Mouse (Mus musculus) skeletal muscle tissue, adult 2 months (tissue): ENCODE results near the gene Rab5b.
A peak's percentile ranks its signal among the peaks of the same experiment; 100 is the strongest.
"Not testable (repeated sequence)": the region's sequence is repeated elsewhere in the genome, so short reads cannot be mapped to it uniquely, and the experiment has no call there.

Experiments used
- DNase-seq: peaks from one replicate; pipeline ENCODE4 v3.0.0-alpha.2; 2012; ENCODE audit warnings: low read depth, low spot score

Gene Rab5b

GRCm38 (mm10) chr10:128645111-128646011 lies 50.7 kb downstream of the Rab5b start, which contains the start of gene Ikzf4:
Gene Ikzf4 (minus strand): TSS chr10:128645991.
- DNase-seq, result peak; percentile 26

DNA sequence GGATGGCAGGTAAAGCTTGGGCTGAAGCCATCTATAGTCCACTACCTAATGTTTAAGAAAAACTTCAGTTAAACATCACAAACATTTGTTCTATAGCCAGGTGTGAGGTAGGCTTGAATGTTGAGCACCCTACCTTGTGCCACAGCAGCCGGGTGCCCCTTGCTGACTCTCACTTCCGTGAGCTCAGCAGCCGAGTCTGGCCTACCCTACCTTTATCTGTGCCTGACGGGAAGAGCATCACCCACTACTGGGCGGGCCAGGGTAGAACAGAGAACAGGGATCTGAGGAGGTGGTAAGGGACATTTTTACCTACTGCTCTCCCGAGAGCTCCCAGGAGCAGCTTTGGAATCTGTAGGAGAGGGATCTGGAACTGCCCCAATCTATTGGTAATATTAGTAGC lies 53.3 kb downstream of the Rab5b start:
- no peak for DNase-seq

DNA sequence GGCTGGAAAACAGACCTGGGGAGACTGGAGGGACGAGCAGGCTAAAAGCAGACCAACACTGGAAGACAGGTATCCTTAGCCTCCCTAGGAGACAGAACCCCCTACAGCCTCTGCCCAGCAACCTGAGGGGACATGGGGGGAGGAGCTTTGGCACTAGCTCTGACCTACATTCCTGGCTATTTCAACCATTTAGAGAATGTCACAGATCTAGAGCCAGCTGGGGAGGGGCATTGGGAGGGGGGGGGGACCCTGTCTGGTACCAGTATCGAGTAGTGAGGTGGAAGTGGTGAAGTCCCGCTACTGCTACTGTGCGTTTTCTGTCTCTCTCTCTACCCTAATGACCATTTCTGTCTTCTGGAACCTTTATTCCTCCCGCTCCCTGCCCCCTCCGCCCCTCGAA lies 54.2 kb downstream of the Rab5b start:
- no peak for DNase-seq

- no peak for DNase-seq
Measured at GRCm38 (mm10) chr10:128640891-128641290, 55.2 kb downstream of the Rab5b start.

DNA sequence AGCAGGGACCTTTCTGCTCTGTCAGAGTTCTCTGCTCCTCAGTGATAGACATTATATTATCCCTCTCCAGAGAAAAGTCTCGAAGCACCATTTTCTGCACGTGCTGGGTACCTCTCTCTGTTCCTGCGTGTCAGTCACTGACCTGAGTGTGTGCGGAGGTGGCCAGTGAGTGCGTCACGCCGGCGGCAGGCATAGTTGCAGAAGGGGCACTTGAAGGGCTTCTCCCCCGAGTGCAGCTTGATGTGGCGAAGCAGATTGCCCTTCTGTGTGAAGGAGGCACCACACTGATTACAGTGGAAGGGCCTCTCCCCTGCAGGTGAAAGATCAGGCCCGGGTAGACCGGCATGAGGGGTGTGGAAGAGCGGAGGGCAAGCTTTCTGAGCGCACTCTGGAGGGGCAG lies 56.1 kb downstream of the Rab5b start:
- no peak for DNase-seq

GRCm38 (mm10) chr10:128637011-128637410 lies 59.1 kb downstream of the Rab5b start:
- DNase-seq, result no peak

- DNase-seq, result no peak
Measured at GRCm38 (mm10) chr10:128636561-128636960, 59.5 kb downstream of the Rab5b start.

DNA sequence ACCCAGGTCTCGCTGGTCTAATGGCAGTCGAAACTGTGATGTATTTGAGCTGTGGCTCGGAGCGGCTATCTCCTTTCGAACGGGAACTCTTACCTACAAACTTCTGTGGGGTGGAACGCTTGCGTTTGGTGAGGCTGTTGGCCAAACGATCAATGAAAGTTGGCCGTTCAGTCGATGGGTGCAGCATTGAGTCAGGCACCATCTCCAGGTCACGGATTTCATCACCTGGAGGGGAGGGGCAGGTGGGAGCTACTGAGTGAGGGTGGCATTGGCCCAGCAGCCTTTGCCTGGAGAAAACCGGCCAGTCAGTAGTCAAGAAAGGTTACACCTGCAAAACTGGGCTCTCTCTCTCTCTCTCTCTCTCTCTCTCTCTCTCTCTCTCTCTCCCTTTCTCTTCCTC lies 60.4 kb downstream of the Rab5b start:
- DNase-seq, result no peak

DNA sequence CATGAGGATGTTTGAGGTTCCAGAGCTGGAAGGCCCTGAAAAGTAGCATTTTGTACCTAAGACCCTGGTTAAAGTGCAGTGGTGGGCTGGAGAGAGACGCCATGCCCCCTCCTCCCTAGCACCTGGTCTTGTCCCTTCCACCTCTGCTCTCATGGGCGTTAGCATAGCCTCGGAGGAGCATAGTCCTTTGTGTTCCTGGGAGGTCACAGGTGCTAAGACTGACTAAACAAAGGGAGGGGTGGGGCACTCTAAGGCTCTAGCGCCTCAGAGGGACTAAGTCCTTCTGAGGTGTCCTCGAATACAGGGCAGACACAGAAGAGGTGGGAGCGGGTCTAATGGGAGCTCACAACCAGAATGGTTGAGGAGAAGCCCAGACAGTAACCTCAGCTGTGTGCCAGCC lies 64.5 kb downstream of the Rab5b start:
- DNase-seq, result no peak

DNA sequence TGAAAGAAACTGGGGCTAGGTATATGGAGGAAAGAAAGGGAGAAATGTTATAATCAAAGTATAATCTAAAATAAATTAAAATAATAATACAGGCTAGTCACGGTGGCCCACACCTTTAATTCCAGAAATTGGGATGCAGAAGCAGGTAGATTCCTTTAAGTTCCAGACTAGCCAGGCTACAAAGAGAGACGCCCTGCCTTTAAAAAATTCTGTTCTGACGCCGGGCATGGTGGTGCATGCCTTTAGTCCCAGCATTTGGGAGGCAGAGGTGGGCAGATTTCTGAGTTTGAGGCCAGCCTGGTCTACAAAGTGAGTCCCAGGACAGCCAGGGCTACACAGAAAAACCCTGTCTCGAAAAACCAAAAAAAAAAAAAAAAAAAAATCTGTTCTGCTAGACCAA lies 65.8 kb downstream of the Rab5b start:
- not testable (repeated sequence) for DNase-seq

DNA sequence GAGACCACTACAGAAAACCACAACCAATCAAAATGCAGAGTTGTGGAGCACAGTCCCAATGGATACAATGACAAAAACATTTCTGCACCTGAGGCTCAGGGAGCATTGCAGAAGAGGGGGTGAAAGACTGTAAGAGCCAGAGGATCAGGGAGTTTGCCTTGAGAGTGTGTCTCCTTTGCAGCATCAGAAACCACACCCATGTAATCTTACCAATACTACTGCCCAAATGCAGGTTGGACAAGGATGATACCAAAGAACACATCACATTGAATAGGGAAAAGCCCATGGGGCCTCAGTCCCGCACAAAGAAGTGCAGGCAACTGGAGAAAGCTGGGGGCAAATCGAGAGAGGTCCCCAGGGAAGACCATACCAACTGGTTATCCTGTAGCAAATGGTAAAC lies 66.3 kb downstream of the Rab5b start:
- no peak for DNase-seq

DNA sequence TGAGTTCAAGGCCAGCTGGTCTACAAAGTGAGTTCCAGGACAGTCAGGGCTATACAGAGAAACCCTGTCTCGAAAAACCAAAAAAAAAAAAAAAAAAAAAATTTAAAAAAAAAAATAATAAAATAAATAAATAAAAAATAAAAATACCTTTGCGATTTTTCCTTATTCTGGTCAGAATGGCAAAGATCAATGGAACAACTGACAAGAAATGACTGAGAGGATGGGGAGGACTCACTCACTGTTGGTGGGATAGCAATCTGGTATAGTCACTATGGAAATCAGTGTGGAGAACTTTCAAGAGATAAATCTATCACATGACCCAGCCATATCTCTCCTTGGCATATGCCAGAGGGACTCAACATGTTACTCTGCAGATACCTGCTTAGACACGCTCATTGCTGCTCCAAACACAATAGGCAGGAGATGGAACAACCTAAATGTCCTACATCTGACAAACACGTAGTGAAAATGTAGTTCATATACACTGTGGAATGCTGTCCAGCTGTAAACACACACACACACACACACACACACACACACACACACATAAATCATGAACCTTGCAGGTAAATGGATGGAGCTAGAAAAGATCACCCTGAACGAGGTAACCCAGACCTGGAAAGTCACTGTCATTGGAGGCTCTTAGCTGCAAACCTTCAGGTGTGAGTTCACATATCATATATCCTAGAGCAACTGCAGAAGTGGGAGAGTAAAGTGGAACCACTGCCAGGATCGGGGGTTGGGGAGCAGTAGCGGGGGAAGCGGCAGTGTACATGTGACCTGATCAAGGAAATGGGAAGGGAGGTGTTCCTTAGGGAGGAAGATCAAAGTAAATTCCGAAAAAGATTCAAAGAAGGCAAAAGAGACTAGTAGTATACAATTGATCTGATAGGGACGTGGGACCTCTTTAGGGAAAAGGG lies 68.4 kb downstream of the Rab5b start:
- no peak for DNase-seq
